Mouse (Mus musculus) CD4-positive helper T cell, adult 2 months (primary cell): ENCODE measurements around the gene Henmt1.
A peak's percentile ranks its signal among the peaks of the same experiment; 100 is the strongest.

ENCODE experiments used
- DNase-seq: peaks from one replicate; pipeline ENCODE4 v3.0.0-alpha.2; 2012; ENCODE audit warnings: low read depth, missing footprints, low spot score

Gene Henmt1

GRCm38 (mm10) chr3:108939573-108939972 lies at the start of gene Henmt1:
Gene Henmt1, plus strand, starts transcription at chr3:108939873.
- no peak for DNase-seq

- DNase-seq: no peak
Measured at GRCm38 (mm10) chr3:108889908-108890307, 49.8 kb upstream of the Henmt1 start, which contains the start of gene Fndc7. Gene Fndc7, minus strand, starts transcription at chr3:108890008.

- no peak for DNase-seq
Measured at GRCm38 (mm10) chr3:108892080-108892479, 47.6 kb upstream of the Henmt1 start.

GRCm38 (mm10) chr3:108892914-108893313 lies 46.8 kb upstream of the Henmt1 start:
- no peak for DNase-seq

GRCm38 (mm10) chr3:108898640-108899039 lies 41.0 kb upstream of the Henmt1 start:
- DNase-seq: no peak

- DNase-seq: peak; percentile 32
Measured at GRCm38 (mm10) chr3:108900147-108900546, 39.5 kb upstream of the Henmt1 start.

- no peak for DNase-seq
Measured at GRCm38 (mm10) chr3:108900681-108901080, 39.0 kb upstream of the Henmt1 start.

GRCm38 (mm10) chr3:108902038-108902437 lies 37.6 kb upstream of the Henmt1 start:
- DNase-seq: peak; percentile 41

GRCm38 (mm10) chr3:108902934-108903333 lies 36.7 kb upstream of the Henmt1 start:
- DNase-seq: no peak

GRCm38 (mm10) chr3:108910303-108911080 lies 29.2 kb upstream of the Henmt1 start:
- DNase-seq: no peak

GRCm38 (mm10) chr3:108911081-108911547 lies 28.6 kb upstream of the Henmt1 start:
- peak; percentile 95 for DNase-seq

GRCm38 (mm10) chr3:108911548-108912413 lies 27.9 kb upstream of the Henmt1 start, which contains the start of gene Prpf38b:
Gene Prpf38b, minus strand, starts transcription at chr3:108911727.
- DNase-seq: peak; percentile 97

- DNase-seq: no peak
Measured at GRCm38 (mm10) chr3:108915999-108916398, 23.7 kb upstream of the Henmt1 start.

- DNase-seq: no peak
Measured at GRCm38 (mm10) chr3:108916857-108917256, 22.8 kb upstream of the Henmt1 start.

GRCm38 (mm10) chr3:108917986-108918385 lies 21.7 kb upstream of the Henmt1 start:
- DNase-seq: no peak

GRCm38 (mm10) chr3:108918852-108919251 lies 20.8 kb upstream of the Henmt1 start:
- no peak for DNase-seq

GRCm38 (mm10) chr3:108920442-108921070 lies 19.1 kb upstream of the Henmt1 start:
- DNase-seq: no peak

- no peak for DNase-seq
Measured at GRCm38 (mm10) chr3:108921822-108922221, 17.9 kb upstream of the Henmt1 start.

- no peak for DNase-seq
Measured at GRCm38 (mm10) chr3:108925677-108926076, 14.0 kb upstream of the Henmt1 start.

- no peak for DNase-seq
Measured at GRCm38 (mm10) chr3:108926308-108926707, 13.4 kb upstream of the Henmt1 start.

GRCm38 (mm10) chr3:108933557-108933956 lies 6.1 kb upstream of the Henmt1 start:
- DNase-seq: no peak

GRCm38 (mm10) chr3:108938691-108939090 lies 982 bp upstream of the Henmt1 start:
- DNase-seq: no peak
